Mouse (Mus musculus) limb, embryonic 10.5 days (tissue): ENCODE measurements at regions not wholly inside any gene's neighbourhood (a gene's known extent, or its start where the extent isn't known, plus 50 kb on each side); places are given as distances from the start of the nearest gene placed in this dataset.
A peak's percentile ranks its signal among the peaks of the same experiment; 100 is the strongest.

Experiments used
- DNase-seq: peaks from one replicate; pipeline ENCODE4 v3.0.0-alpha.2; 2017; ENCODE audit warnings: low spot score
- H3K27ac ChIP-seq: fragments of 300-500 bp; sonication (generic); 2 replicates; pipeline ENCODE4 v1.5.1; 2016; ENCODE audit warnings: mild to moderate bottlenecking
- H3K27me3 ChIP-seq: fragments of 300-500 bp; sonication (generic); 2 replicates; pipeline ENCODE4 v1.6.1; 2016; ENCODE audit warnings: low read depth, mild to moderate bottlenecking; ENCODE audit not compliant: poor library complexity, severe bottlenecking
- H3K36me3 ChIP-seq: fragments of 300-500 bp; sonication (generic); 2 replicates; pipeline ENCODE4 v1.6.1; 2016; ENCODE audit warnings: mild to moderate bottlenecking, moderate library complexity
- H3K4me1 ChIP-seq: fragments of 300-500 bp; sonication (generic); 2 replicates; pipeline ENCODE4 v1.6.1; 2016
- H3K4me3 ChIP-seq: fragments of 300-500 bp; sonication (generic); 2 replicates; pipeline ENCODE4 v1.5.1; 2016; ENCODE audit warnings: mild to moderate bottlenecking, moderate library complexity
- H3K9me3 ChIP-seq: fragments of 300-500 bp; sonication (generic); replicated peaks from 2 replicates; pipeline ENCODE4 v1.6.1; 2016; ENCODE audit warnings: mild to moderate bottlenecking
- WGBS: fragments of 180-500 bp; shearing (Covaris S2); methylation state at CpG from one replicate; pipeline ENCODE4 v1.1.7; 2016; 5-methylcytosine and 5-hydroxymethylcytosine counted together

DNA sequence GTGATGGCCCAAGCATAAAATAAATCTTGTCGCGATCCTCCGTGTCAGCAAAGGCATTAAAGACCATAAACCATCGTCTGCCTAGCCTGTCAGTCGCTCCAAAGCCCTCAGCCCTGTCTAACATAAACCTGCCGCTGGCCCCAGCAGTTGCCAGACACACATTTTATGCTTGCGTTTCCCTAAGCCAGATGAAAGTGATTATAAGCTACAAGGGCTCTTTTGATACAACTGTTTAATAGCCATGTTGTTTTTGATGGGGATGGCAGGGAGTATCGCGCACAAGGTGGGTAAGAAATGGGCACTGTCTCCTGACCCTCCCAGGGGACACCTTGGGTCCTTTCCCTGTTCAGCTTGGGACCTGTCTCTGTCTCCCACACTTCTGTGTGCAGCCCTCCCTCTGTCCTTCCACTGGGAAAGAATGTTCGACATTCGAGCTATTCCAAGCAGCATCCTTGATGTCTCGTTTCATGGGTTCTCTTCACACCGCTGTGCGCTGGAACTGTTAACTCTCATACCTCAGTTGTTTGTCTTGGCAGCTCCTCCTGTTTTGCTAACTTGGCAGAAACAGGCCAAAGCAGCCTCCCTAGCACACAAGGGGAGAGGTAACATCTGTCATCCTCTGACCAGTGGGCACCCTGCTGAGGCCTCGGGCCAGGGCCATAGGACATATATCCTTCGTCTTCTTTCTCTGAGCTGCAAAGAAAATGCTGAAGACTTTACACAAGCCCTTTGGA lies 180.2 kb upstream of the Gmds start:
- H3K4me3 ChIP-seq: peak overlapping the region; percentile 14; the same call in 1 of the 2 replicates
- peaks cover 29% of the 10 kb centered on the region for H3K27me3 ChIP-seq
- H3K27ac ChIP-seq: peak overlapping the region; percentile 67
- peaks cover 25% of the 10 kb centered on the region for H3K4me1 ChIP-seq
- no peaks in the 10 kb centered on the region for H3K36me3 ChIP-seq
- peak; percentile 64 for DNase-seq
- H3K9me3 ChIP-seq: no peaks in the 10 kb centered on the region
- 20% methylated on average over 16 of the region's 16 CpGs for WGBS

DNA sequence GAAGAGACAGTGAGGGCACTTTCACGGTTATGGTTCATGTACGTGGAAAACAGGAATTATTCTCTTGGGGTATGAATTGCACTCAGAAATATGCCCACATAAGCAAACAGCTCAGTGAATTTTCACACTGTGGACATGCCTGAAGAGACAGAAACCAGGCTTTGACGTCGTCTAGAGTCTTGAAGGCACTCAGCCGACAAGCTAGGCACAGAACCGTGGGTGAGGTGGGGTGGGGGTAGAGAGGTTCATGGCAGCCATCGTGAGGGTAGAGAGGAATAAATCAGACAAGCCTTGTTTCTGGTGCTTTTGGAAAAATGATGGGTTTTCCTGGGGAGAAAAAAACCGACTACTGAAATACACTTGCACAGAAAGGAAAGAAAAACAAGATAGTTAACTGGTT lies 179.0 kb upstream of the Gmds start:
- Histone ChIP-seq H3K27me3 (peaks cover 29% of the 10 kb centered on the region), H3K36me3 (no peaks in the 10 kb centered on the region), H3K9me3 (no peaks in the 10 kb centered on the region), H3K4me3 (no peak overlapping the region), H3K27ac (peak overlapping the region; percentile 42; the same call in 1 of the 2 replicates), H3K4me1 (peaks cover 25% of the 10 kb centered on the region)
- 61% methylated on average over 8 of the region's 8 CpGs for WGBS
- no peak for DNase-seq

DNA sequence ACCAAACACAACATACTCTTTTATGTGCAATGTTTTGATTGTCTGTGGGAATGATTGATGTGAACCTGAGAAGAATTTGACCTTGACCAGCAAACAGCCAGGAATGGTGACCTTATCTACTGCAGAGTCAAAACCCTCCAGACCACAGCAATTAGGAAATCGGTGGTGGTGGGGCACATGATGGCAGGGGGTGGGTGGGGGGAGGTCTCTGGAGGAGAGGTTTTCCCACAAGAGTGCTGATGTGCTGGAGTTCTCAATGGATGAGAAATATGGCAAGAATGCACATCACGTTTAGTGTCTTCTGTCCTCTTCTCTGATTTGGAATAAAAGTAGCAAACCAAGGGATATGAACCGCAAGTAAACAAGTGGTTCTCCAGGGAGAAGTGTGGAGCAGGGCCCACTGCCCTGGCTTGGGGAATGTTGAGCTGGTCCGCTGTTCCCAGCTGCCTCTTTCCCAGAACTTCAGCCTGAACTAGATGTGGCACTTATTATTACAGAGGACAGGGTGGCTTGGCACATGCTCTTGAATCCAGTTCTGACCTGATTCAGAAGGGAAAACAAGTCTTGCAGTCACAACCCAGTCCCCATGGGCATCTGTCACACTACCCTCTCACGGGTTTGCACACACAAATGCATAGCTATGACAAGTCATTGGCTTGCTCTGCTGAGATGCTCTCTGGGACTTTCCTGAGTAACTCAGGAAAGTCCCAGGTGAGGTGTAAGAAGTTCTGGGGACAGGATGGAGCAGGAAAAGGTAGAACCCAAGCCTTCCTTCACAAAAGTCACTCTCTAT lies 170.9 kb upstream of the Gmds start:
- H3K9me3 ChIP-seq: no peaks in the 10 kb centered on the region
- H3K27ac ChIP-seq: no peak overlapping the region
- 0 out of 2 replicates have a peak, but pooled peaks cover 6% of the 10 kb centered on the region for H3K27me3 ChIP-seq
- H3K4me3 ChIP-seq: no peak overlapping the region
- H3K36me3 ChIP-seq: no peaks in the 10 kb centered on the region
- no peak for DNase-seq
- 65% methylated on average over 5 of the region's 5 CpGs for WGBS
- H3K4me1 ChIP-seq: peaks cover 13% of the 10 kb centered on the region

DNA sequence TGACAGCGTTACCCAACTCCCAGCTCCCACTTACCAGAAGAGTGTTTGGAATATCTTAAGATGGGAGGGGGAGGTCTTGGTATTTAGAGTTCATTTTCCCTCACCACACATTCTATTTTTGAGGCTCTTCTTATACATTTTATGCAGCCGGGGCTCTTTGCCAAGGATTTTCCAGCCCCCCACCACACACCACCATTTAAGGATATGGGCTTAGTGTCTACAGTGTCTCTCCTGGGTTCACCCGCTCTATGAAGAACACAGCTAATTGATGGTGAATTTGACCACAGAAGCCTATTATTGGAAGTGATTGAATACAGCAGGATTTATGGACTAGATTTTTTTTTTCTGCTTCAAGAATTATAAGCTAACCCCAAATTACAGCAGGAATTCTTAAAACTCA lies 169.9 kb upstream of the Gmds start:
- Histone ChIP-seq H3K9me3 (no peaks in the 10 kb centered on the region), H3K27me3 (0 out of 2 replicates have a peak, but pooled peaks cover 4% of the 10 kb centered on the region), H3K4me3 (no peak overlapping the region), H3K4me1 (peaks cover 13% of the 10 kb centered on the region), H3K36me3 (no peaks in the 10 kb centered on the region), H3K27ac (no peak overlapping the region)
- WGBS: 87% methylated on average over 3 of the region's 3 CpGs
- no peak for DNase-seq

DNA sequence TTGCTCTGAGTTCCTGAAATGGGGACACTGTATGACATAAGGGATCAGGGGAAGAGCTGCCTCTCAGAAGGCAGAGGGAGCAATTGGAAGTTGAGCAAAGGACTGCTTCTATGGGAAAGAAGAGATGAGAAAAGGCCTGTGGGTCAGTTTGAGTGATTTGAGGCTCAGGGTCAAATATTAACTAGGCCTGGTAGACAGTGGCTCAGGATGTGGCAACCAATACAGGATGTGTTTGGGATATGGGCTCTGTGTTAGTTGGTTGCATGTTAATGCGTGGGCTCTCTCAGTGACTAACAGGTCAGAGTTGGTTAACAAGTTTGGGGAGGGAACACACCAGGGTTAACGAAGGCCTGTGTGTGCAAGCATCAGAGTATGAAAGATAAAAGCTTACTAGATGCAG lies 169.3 kb upstream of the Gmds start:
- no peak overlapping the region for H3K4me3 ChIP-seq
- no peaks in the 10 kb centered on the region for H3K36me3 ChIP-seq
- DNase-seq: no peak
- no peak overlapping the region for H3K27ac ChIP-seq
- H3K9me3 ChIP-seq: no peaks in the 10 kb centered on the region
- 93% methylated on average over 2 of the region's 2 CpGs for WGBS
- 0 out of 2 replicates have a peak, but pooled peaks cover 4% of the 10 kb centered on the region for H3K27me3 ChIP-seq
- H3K4me1 ChIP-seq: peaks cover 13% of the 10 kb centered on the region

- no peak overlapping the region for H3K27ac ChIP-seq
- no peak for DNase-seq
- peaks cover 28% of the 10 kb centered on the region for H3K27me3 ChIP-seq
- no peaks in the 10 kb centered on the region for H3K36me3 ChIP-seq
- no peaks in the 10 kb centered on the region for H3K9me3 ChIP-seq
- peaks cover 18% of the 10 kb centered on the region for H3K4me1 ChIP-seq
- H3K4me3 ChIP-seq: no peak overlapping the region
- 72% methylated on average over 8 of the region's 8 CpGs for WGBS
These were observed 159.8 kb upstream of the Gmds start for GRCm38 (mm10) chr13:32498205-32498790.

DNA sequence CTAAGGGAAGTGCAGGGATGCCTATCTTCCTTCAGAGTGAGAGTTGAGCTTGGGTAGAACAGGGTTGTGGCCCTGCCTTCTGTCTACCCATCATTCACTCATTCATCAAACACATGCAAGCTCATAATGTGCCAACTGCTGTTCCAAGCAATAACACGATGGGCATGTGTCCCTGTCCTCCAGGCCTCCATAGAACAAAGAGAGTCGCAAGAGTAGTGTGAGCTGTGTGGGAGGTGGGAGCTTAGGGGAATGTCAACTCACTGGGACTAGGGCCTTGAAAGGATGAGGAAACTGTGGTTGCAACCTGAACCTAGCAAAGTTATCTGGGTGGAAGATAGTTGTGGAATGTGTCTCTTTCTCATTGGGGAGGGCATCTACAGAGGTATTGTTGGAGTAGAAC lies 157.7 kb upstream of the Gmds start:
- no peak overlapping the region for H3K27ac ChIP-seq
- H3K9me3 ChIP-seq: no peaks in the 10 kb centered on the region
- no peak overlapping the region for H3K4me3 ChIP-seq
- no peak for DNase-seq
- peaks cover 35% of the 10 kb centered on the region for H3K27me3 ChIP-seq
- peaks cover 38% of the 10 kb centered on the region for H3K4me1 ChIP-seq
- WGBS: 89% methylated on average over 2 of the region's 2 CpGs
- H3K36me3 ChIP-seq: no peaks in the 10 kb centered on the region

GRCm38 (mm10) chr13:32495063-32495462 lies 156.5 kb upstream of the Gmds start:
- no peak overlapping the region for H3K27ac ChIP-seq
- DNase-seq: no peak
- no peak overlapping the region for H3K4me3 ChIP-seq
- peaks cover 35% of the 10 kb centered on the region for H3K27me3 ChIP-seq
- H3K4me1 ChIP-seq: peaks cover 38% of the 10 kb centered on the region
- H3K9me3 ChIP-seq: no peaks in the 10 kb centered on the region
- 73% methylated on average over 6 of the region's 6 CpGs for WGBS
- no peaks in the 10 kb centered on the region for H3K36me3 ChIP-seq

- H3K4me1 ChIP-seq: peaks cover 38% of the 10 kb centered on the region
- peaks cover 40% of the 10 kb centered on the region for H3K27me3 ChIP-seq
- WGBS: 60% methylated on average over 7 of the region's 7 CpGs
- H3K9me3 ChIP-seq: no peaks in the 10 kb centered on the region
- H3K36me3 ChIP-seq: no peaks in the 10 kb centered on the region
- no peak overlapping the region for H3K4me3 ChIP-seq
- H3K27ac ChIP-seq: no peak overlapping the region; the same call in 1 of the 2 replicates
- no peak for DNase-seq
These were observed 155.3 kb upstream of the Gmds start for GRCm38 (mm10) chr13:32493806-32494205.

DNA sequence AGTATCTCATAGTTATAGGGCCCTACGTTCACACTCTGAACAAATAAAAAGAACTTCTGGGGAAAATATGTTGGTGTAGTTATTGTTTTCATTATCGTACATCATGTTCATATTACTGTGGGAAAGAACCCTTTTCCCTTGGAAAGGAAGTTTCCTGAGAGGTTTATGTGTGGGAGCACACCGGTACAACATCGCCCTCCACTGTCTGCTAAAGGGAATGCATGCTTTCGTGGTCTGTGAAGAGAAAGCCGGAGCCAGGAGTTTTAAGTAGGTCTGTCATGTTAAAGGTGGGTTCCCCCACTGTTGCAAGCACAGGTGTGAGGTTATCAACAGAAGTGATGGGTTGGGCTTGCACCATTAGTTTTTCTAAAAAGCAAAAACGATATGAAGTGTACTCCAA lies 154.8 kb upstream of the Gmds start:
- Histone ChIP-seq H3K27ac (no peak overlapping the region), H3K4me3 (no peak overlapping the region), H3K27me3 (peaks cover 40% of the 10 kb centered on the region), H3K9me3 (no peaks in the 10 kb centered on the region), H3K4me1 (peaks cover 38% of the 10 kb centered on the region), H3K36me3 (no peaks in the 10 kb centered on the region)
- WGBS: 29% methylated on average over 7 of the region's 7 CpGs
- DNase-seq: peak; percentile 77

DNA sequence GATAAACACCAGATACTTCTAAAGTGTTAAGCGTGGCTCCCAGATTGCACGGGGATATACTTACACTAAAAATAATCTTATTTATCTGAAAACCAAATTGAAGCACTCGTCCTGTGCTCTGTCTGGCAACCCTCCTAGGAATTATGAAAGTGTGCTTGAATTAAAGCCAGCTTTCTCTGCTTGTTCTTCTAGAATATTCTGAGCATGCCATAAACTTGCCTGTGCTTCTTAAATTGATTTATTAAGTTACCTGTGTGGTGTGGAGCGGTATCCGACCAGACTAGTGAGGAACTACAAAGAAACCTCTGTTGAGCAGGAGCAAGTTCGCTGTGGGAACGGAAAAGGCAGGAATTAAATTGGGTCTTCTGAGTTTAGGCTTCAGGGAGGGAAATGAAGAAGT lies 154.0 kb upstream of the Gmds start:
- H3K27me3 ChIP-seq: peaks cover 37% of the 10 kb centered on the region
- DNase-seq: no peak
- no peaks in the 10 kb centered on the region for H3K9me3 ChIP-seq
- no peak overlapping the region for H3K4me3 ChIP-seq
- H3K27ac ChIP-seq: peak overlapping the region; percentile 6; the same call in 1 of the 2 replicates
- H3K4me1 ChIP-seq: peaks cover 38% of the 10 kb centered on the region
- no peaks in the 10 kb centered on the region for H3K36me3 ChIP-seq
- WGBS: 76% methylated on average over 7 of the region's 7 CpGs

DNA sequence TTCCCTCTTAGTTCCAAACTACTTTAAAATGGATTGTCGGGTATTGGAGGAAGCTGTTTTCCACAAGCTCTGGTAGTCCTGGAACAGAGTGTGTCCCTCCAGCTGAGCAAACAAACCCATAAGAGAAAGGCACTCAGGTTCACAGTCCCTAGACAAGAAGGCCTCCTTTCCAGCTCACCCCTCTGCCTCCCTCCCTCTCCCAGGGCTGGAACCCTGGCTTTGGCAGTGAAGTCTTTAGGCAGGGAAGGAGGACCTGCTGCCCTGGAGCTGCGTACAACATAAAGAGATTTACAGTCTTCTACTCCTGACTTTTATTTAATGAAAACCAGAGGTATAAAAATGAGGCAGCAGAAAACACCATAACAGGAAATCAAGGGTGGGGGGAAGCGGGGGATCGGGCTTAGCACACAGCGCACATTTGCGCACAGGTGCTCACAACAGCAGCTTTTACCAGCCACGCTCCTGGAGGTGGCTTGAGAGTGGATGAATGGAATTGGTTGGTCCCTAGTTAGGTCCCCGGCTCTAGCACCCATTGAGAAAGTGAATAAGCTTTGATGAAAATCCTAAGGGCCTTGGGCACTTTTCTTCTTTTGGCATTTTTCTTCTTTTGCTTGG lies 143.0 kb upstream of the Gmds start:
- peaks cover 47% of the 10 kb centered on the region for H3K4me1 ChIP-seq
- 61% methylated on average over 8 of the region's 8 CpGs for WGBS
- peak; percentile 44 for DNase-seq

More for the DNA sequence above, 143.0 kb upstream of the Gmds start:
- H3K27me3 ChIP-seq: no peaks in the 10 kb centered on the region
- H3K36me3 ChIP-seq: no peaks in the 10 kb centered on the region
- H3K9me3 ChIP-seq: no peaks in the 10 kb centered on the region
- no peak overlapping the region for H3K4me3 ChIP-seq
- peak overlapping the region; percentile 59; the same call in 1 of the 2 replicates for H3K27ac ChIP-seq
